Comparison of ENCODE assay signal across 12 mouse cellular contexts in genomic region chr8:117547945-117548344, GRCm38 (mm10). TPM values are rescaled to one million over a fixed set of nuclear protein-coding genes. Genes with fewer than 3 reads are reported as not detected.
DNase-seq lines count a peak whose midpoint lies in the region; ATAC-seq and TF ChIP-seq lines count a peak whose summit lies in the region.
"Had no signal": no experiment of that assay in that cellular context is flagged by ENCODE, and none has a peak within 500 bp of the region (broad histone marks: within the 10 kb centered on the region; RNA-seq: fewer than 3 reads in every experiment).

No protein-coding gene starts in this region.

- no peaks in the 10 kb centered on the region for H3K4me1 ChIP-seq in intestine, postnatal 0 days (replicated peaks; ENCODE audit: control insufficient read depth, insufficient read depth, low read length)
- H3K4me1 ChIP-seq in intestine, embryonic 15.5 days (replicated peaks): no peaks in the 10 kb centered on the region

- no peak for ATAC-seq in intestine, postnatal 0 days
- no peak for ATAC-seq in intestine, embryonic 15.5 days
- peak; percentile 10 to 18; a peak in 2 of 4 replicates for ATAC-seq in hematopoietic stem cell, adult 5-6 weeks (replicated peaks in 1 of 2; ENCODE audit: insufficient read depth in 1 of 2, low FRiP score in 2 of 2, low TSS enrichment in 1 of 2, low read depth in 1 of 2, poor library complexity in 2 of 2, severe bottlenecking in 2 of 2)

- peak; percentile 65 to 67 for DNase-seq in B cell, adult 2 months
- peak; percentile 83 for DNase-seq in splenic B cell, adult 2 months (ENCODE audit: low read depth, low spot score)
- DNase-seq in layer of hippocampus, postnatal 36 days: no peak
- no peak for DNase-seq in layer of hippocampus, postnatal 14 days (ENCODE audit: low spot score in 2 of 2)
- no peak for DNase-seq in adrenal gland, postnatal 10 days
- DNase-seq: cerebellum, postnatal 14 days; gastrocnemius, adult 2 months; kidney, adult 8-10 months had no signal

- H3K9me3 ChIP-seq in intestine, postnatal 0 days (ENCODE audit: control insufficient read depth): no peaks in the 10 kb centered on the region
- no peaks in the 10 kb centered on the region for H3K9me3 ChIP-seq in intestine, embryonic 15.5 days
- H3K9me3 ChIP-seq: heart, embryonic 15.5 days had no signal

- peak; percentile 43 for TF ChIP-seq CTCF in intestine, postnatal 0 days (IDR thresholded peaks at IDR 0.05; ENCODE audit: low read depth)

- H3K4me3 ChIP-seq in intestine, postnatal 0 days (ENCODE audit: low read depth, low read length): no peak overlapping the region
- H3K4me3 ChIP-seq in intestine, embryonic 15.5 days (replicated peaks): no peak overlapping the region
- H3K4me3 ChIP-seq: gastrocnemius, adult 2 months; heart, embryonic 15.5 days had no signal

- H3K27me3 ChIP-seq in intestine, postnatal 0 days (replicated peaks; ENCODE audit: control insufficient read depth, insufficient read depth, low read length): no peaks in the 10 kb centered on the region
- no peaks in the 10 kb centered on the region for H3K27me3 ChIP-seq in intestine, embryonic 15.5 days (replicated peaks)
- no peaks in the 10 kb centered on the region for H3K27me3 ChIP-seq in splenic B cell, adult 2 months (ENCODE audit: control insufficient read depth, insufficient read depth, low read length, poor library complexity, severe bottlenecking)
- H3K27me3 ChIP-seq: heart, embryonic 15.5 days had no signal

- no peak overlapping the region for H3K27ac ChIP-seq in intestine, postnatal 0 days (ENCODE audit: low read depth, low read length)
- no peak overlapping the region for H3K27ac ChIP-seq in intestine, embryonic 15.5 days
- H3K27ac ChIP-seq: gastrocnemius, adult 2 months; heart, embryonic 15.5 days had no signal

- H3K36me3 ChIP-seq in intestine, postnatal 0 days (ENCODE audit: control insufficient read depth, insufficient read depth): no peaks in the 10 kb centered on the region
- no peaks in the 10 kb centered on the region for H3K36me3 ChIP-seq in intestine, embryonic 15.5 days
- H3K36me3 ChIP-seq in splenic B cell, adult 2 months (ENCODE audit: control insufficient read depth, insufficient read depth, low read length, poor library complexity, severe bottlenecking): no peaks in the 10 kb centered on the region; the same call in 1 of the 2 replicates
- H3K36me3 ChIP-seq: heart, embryonic 15.5 days had no signal

- no peak overlapping the region for H3K4me2 ChIP-seq in intestine, postnatal 0 days (replicated peaks; ENCODE audit: low read depth)
- no peak overlapping the region for H3K4me2 ChIP-seq in intestine, embryonic 15.5 days (replicated peaks)
- H3K4me2 ChIP-seq: heart, embryonic 15.5 days had no signal

- H3K9ac ChIP-seq in intestine, postnatal 0 days (ENCODE audit: low read depth, low read length): no peak overlapping the region
- H3K9ac ChIP-seq in intestine, embryonic 15.5 days: no peak overlapping the region
- H3K9ac ChIP-seq: heart, embryonic 15.5 days had no signal

- 82% methylated on average over 5 of the region's 5 CpGs for WGBS in intestine, postnatal 0 days
- WGBS in intestine, embryonic 15.5 days: 79% methylated on average over 5 of the region's 5 CpGs

RNA-seq across cellular contexts. Expression of gene Plcg2, which starts 49.9 kb away (rescaled TPM):
- polyA plus RNA-seq in intestine, postnatal 0 days (2015; fragmentation: Nextera tagmentation; extraction: Ambion mirVana): 1.4 and 1.5 TPM in 2 replicates
- 4.1 and 4.2 TPM in 2 replicates for polyA plus RNA-seq in intestine, embryonic 15.5 days (2015; fragmentation: Nextera tagmentation; extraction: Ambion mirVana)
- 121 and 137 TPM in 2 replicates for total RNA-seq in hematopoietic stem cell, adult 5-6 weeks (2017)
- 1 to 10 TPM; 2.6 to 3.3 TPM for total RNA-seq in layer of hippocampus, postnatal 36 days (2021)
- total RNA-seq in layer of hippocampus, postnatal 14 days (2021): 1 to 10 TPM; 3.2 to 3.9 TPM
- 1 to 10 TPM; 4.9 to 5.1 TPM for total RNA-seq in adrenal gland, postnatal 10 days (2021)

Comparison
In these comparisons a context has a peak if more than half of its experiments do, and no peak if none do; other contexts are left out.
1. ATAC-seq: peak in hematopoietic stem cell, adult 5-6 weeks (2 of 2); none in intestine, postnatal 0 days (single experiment) and intestine, embryonic 15.5 days (single experiment).
2. DNase-seq: peak in B cell, adult 2 months (2 of 2) and splenic B cell, adult 2 months (single experiment); none in layer of hippocampus, postnatal 36 days (0 of 2), layer of hippocampus, postnatal 14 days (0 of 2) and adrenal gland, postnatal 10 days (single experiment).
3. RNA of gene Plcg2, which starts 49.9 kb away (total RNA-seq): 121 to 137 TPM in hematopoietic stem cell, adult 5-6 weeks; 4.9 to 5.1 TPM in adrenal gland, postnatal 10 days, 3.2 to 3.9 TPM in layer of hippocampus, postnatal 14 days and 2.6 to 3.3 TPM in layer of hippocampus, postnatal 36 days; every median in the first group is over 10 times any median in the second.